Mouse (Mus musculus): ENCODE measurements around the gene Grid2.

GRCm38 (mm10) chr6:64293761-64294160 is 1038.1 kb downstream of the Grid2 start:
- no peak for TF ChIP-seq CTCF (IDR thresholded peaks at IDR 0.05; ENCODE audit: low read depth)
- no peak for TF ChIP-seq EP300 (optimal IDR thresholded peaks at IDR 0.05)

All from stomach, postnatal 0 days (tissue).